In the genomic region with DNA sequence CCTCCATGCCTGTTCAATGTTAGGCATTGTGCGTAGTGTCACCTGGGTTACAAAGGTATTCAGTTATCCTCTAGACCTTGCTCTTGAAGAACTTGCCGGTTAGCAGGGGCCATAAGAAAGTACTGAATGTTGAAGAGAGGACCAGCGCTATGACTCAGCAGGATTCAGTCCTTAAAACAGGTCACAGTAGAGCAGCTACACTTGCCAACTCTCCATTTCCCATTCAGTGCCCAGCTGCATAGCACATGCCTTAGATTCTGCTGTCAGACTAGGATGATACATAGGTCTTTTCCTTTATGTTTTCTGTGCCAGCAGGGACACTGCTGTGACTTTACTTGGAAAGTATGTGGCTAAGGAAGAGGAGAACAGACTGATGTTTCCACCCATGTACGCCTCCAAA, we compare ENCODE assay signal across 30 mouse cellular contexts. TPM values are rescaled to one million over a fixed set of nuclear protein-coding genes. Genes with fewer than 3 reads are reported as not detected.
DNase-seq lines count a peak whose midpoint lies in the region; ATAC-seq and TF ChIP-seq lines count a peak whose summit lies in the region.
"Had no signal": no experiment of that assay in that cellular context is flagged by ENCODE, and none has a peak within 500 bp of the region (broad histone marks: within the 10 kb centered on the region; RNA-seq: fewer than 3 reads in every experiment).

No protein-coding gene starts in this region.

- peaks cover 34% of the 10 kb centered on the region for H3K4me1 ChIP-seq in liver, embryonic 13.5 days (replicated peaks)
- peaks cover 2% of the 10 kb centered on the region for H3K4me1 ChIP-seq in liver, embryonic 11.5 days (replicated peaks; ENCODE audit: control insufficient read depth, insufficient read depth, low read length)
- peaks cover 3 to 21% of the 10 kb centered on the region in 2 experiments for H3K4me1 ChIP-seq in CH12.LX (ENCODE audit: control insufficient read depth in 1 of 2, insufficient read depth in 2 of 2)
- H3K4me1 ChIP-seq in hindbrain, embryonic 16.5 days (ENCODE audit: control insufficient read depth, insufficient read depth, low read depth, low read length): peaks cover 11% of the 10 kb centered on the region

- 0 out of 2 replicates have a peak overlapping the region, but pooled peaks have one; percentile 23 for H3K9ac ChIP-seq in liver, embryonic 13.5 days
- no peak overlapping the region for H3K9ac ChIP-seq in liver, embryonic 11.5 days (ENCODE audit: low read depth, low read length)
- 0 out of 2 replicates have a peak overlapping the region, but pooled peaks have one; percentile 11 for H3K9ac ChIP-seq in CH12.LX (ENCODE audit: insufficient read depth, low read depth)
- H3K9ac ChIP-seq in hindbrain, embryonic 16.5 days (ENCODE audit: low read depth, low read length): no peak overlapping the region
- H3K9ac ChIP-seq: embryonic facial prominence, embryonic 15.5 days; forebrain, postnatal 0 days; hindbrain, embryonic 15.5 days; intestine, embryonic 15.5 days; neural tube, embryonic 15.5 days had no signal

- ATAC-seq in liver, embryonic 13.5 days (ENCODE audit: low read depth): no peak
- no peak for ATAC-seq in liver, embryonic 11.5 days (replicated peaks; ENCODE audit: low FRiP score)
- ATAC-seq in hindbrain, embryonic 16.5 days: no peak
- ATAC-seq: activated CD4-positive, CD25-positive, alpha-beta regulatory T cell, adult 4 months; forebrain, postnatal 0 days; intestine, embryonic 15.5 days; Patski had no signal

- DNase-seq in gastrocnemius, adult 2 months: no peak
- DNase-seq in gastrocnemius, postnatal 4 days (ENCODE audit: low spot score in 2 of 2): no peak
- no peak for DNase-seq in liver, embryonic 13.5 days
- no peak for DNase-seq in liver, embryonic 11.5 days (ENCODE audit: low spot score)
- no peak for DNase-seq in CH12.LX (ENCODE audit: extremely low read depth)
- DNase-seq in R1 (ENCODE audit: low read depth, low spot score): peak; percentile 31
- DNase-seq in T-cell, adult 2 months (ENCODE audit: low spot score): no peak
- DNase-seq: adrenal gland, postnatal 10 days; B cell, adult 2 months; cerebellum, adult 18-20 months; forebrain, postnatal 0 days; liver; lung, adult 2 months; lung, postnatal 36 days; right cerebral cortex, adult 18-20 months; thymus, adult 18-20 months; thymus, postnatal 36 days had no signal

- peak overlapping the region; percentile 100 for H3K27ac ChIP-seq in gastrocnemius, adult 2 months
- H3K27ac ChIP-seq in liver, embryonic 13.5 days: peak overlapping the region; percentile 56
- no peak overlapping the region for H3K27ac ChIP-seq in liver, embryonic 11.5 days (ENCODE audit: low read depth, low read length)
- H3K27ac ChIP-seq in CH12.LX (ENCODE audit: insufficient read depth, low read depth): no peak overlapping the region
- H3K27ac ChIP-seq in hindbrain, embryonic 16.5 days (ENCODE audit: low read depth, low read length): no peak overlapping the region
- H3K27ac ChIP-seq: embryonic facial prominence, embryonic 15.5 days; forebrain, embryonic 10.5 days; heart, embryonic 10.5 days; hindbrain, embryonic 15.5 days; intestine, embryonic 15.5 days; kidney, postnatal 0 days; layer of hippocampus, adult 2 months; limb, embryonic 10.5 days; midbrain, embryonic 10.5 days; neural tube, embryonic 15.5 days had no signal

- TF ChIP-seq POLR2A in CH12.LX (IDR thresholded peaks at IDR 0.05; ENCODE audit: low read depth, low read length): no peak

- dilution Hi-C loops in CH12.LX (cut with MboI; ENCODE audit: extremely low pct_ligation_motif_present, extremely low pct_unique_long_range_greater_than_20kb, low sequenced_read_pairs): no loop called here

- no peaks in the 10 kb centered on the region for H3K9me3 ChIP-seq in liver, embryonic 13.5 days (replicated peaks)
- no peaks in the 10 kb centered on the region for H3K9me3 ChIP-seq in liver, embryonic 11.5 days (ENCODE audit: control insufficient read depth, low read length)
- H3K9me3 ChIP-seq in CH12.LX (replicated peaks; ENCODE audit: low read length): no peaks in the 10 kb centered on the region
- H3K9me3 ChIP-seq in hindbrain, embryonic 16.5 days (ENCODE audit: control insufficient read depth, low read length): no peaks in the 10 kb centered on the region
- H3K9me3 ChIP-seq: embryonic facial prominence, embryonic 15.5 days; forebrain, embryonic 10.5 days; heart, embryonic 10.5 days; hindbrain, embryonic 15.5 days; intestine, embryonic 15.5 days; limb, embryonic 10.5 days; midbrain, embryonic 10.5 days; neural tube, embryonic 15.5 days had no signal

- 76% methylated on average over 4 of the region's 4 CpGs for WGBS in liver, embryonic 13.5 days (ENCODE audit: insufficient replicate concordance)
- WGBS in liver, embryonic 11.5 days: 82% methylated on average over 4 of the region's 4 CpGs
- 87% methylated on average over 4 of the region's 4 CpGs for WGBS in hindbrain, embryonic 16.5 days

- intact Hi-C loops in gastrocnemius, adult 2 months (cut with DNase I): loop anchor here (5.0 kb wide), 1 partner anchor 34 kb away; a partner anchor contains a TSS

- no peak for TF ChIP-seq EP300 in CH12.LX (IDR thresholded peaks at IDR 0.05; ENCODE audit: low read length)

- H3K27me3 ChIP-seq in liver, embryonic 13.5 days: 0 out of 2 replicates have a peak, but pooled peaks cover 5% of the 10 kb centered on the region
- no peaks in the 10 kb centered on the region for H3K27me3 ChIP-seq in liver, embryonic 11.5 days (replicated peaks; ENCODE audit: control insufficient read depth, insufficient read depth, low read length)
- H3K27me3 ChIP-seq in CH12.LX (replicated peaks): peaks cover 3% of the 10 kb centered on the region
- no peaks in the 10 kb centered on the region for H3K27me3 ChIP-seq in hindbrain, embryonic 16.5 days (replicated peaks; ENCODE audit: control insufficient read depth, insufficient read depth, low read length)
- H3K27me3 ChIP-seq: hindbrain, embryonic 15.5 days; intestine, embryonic 15.5 days; neural tube, embryonic 15.5 days; Patski had no signal

- H3K36me3 ChIP-seq in liver, embryonic 13.5 days: peaks cover 5% of the 10 kb centered on the region
- 0 out of 2 replicates have a peak, but pooled peaks cover 2% of the 10 kb centered on the region for H3K36me3 ChIP-seq in liver, embryonic 11.5 days (ENCODE audit: control insufficient read depth, insufficient read depth, low read length)
- peaks cover 4 to 6% of the 10 kb centered on the region in 2 experiments for H3K36me3 ChIP-seq in CH12.LX (replicated peaks in 1 of 2; ENCODE audit: control insufficient read depth in 1 of 2, insufficient read depth in 1 of 2, low read length in 1 of 2)
- no peaks in the 10 kb centered on the region for H3K36me3 ChIP-seq in hindbrain, embryonic 16.5 days (ENCODE audit: control insufficient read depth, insufficient read depth, low read length)
- H3K36me3 ChIP-seq: embryonic facial prominence, embryonic 15.5 days; hindbrain, embryonic 15.5 days; intestine, embryonic 15.5 days; neural tube, embryonic 15.5 days had no signal

- peaks cover 18% of the 10 kb centered on the region for H3K79me2 ChIP-seq in CH12.LX (replicated peaks; ENCODE audit: control insufficient read depth, extremely low read depth, insufficient read depth, poor library complexity, severe bottlenecking)

- no peak overlapping the region for H3K4me2 ChIP-seq in liver, embryonic 13.5 days
- no peak overlapping the region for H3K4me2 ChIP-seq in liver, embryonic 11.5 days
- H3K4me2 ChIP-seq in CH12.LX (ENCODE audit: insufficient read depth, low read depth, poor library complexity, severe bottlenecking): no peak overlapping the region
- H3K4me2 ChIP-seq in hindbrain, embryonic 16.5 days (ENCODE audit: low read length): no peak overlapping the region
- H3K4me2 ChIP-seq: embryonic facial prominence, embryonic 15.5 days; hindbrain, embryonic 15.5 days; intestine, embryonic 15.5 days; neural tube, embryonic 15.5 days had no signal

- in situ Hi-C loops in CH12.LX (cut with MboI; ENCODE audit: low pct_ligation_motif_present, low pct_unique_long_range_greater_than_20kb, low sequenced_read_pairs): no loop called here

- no peak for TF ChIP-seq RAD21 in CH12.LX (IDR thresholded peaks at IDR 0.05; ENCODE audit: low read depth, low read length)

- no peak overlapping the region for H3K4me3 ChIP-seq in gastrocnemius, adult 2 months
- H3K4me3 ChIP-seq in liver, embryonic 13.5 days (replicated peaks): no peak overlapping the region
- no peak overlapping the region for H3K4me3 ChIP-seq in liver, embryonic 11.5 days (ENCODE audit: low read depth, low read length)
- no peak overlapping the region for H3K4me3 ChIP-seq in CH12.LX (replicated peaks in 1 of 3; ENCODE audit: low read depth in 2 of 3, low read length in 2 of 3, poor library complexity in 1 of 3)
- H3K4me3 ChIP-seq in hindbrain, embryonic 16.5 days (ENCODE audit: low read length): no peak overlapping the region
- H3K4me3 ChIP-seq: embryonic facial prominence, embryonic 15.5 days; forebrain, embryonic 10.5 days; heart, embryonic 10.5 days; hindbrain, embryonic 15.5 days; intestine, embryonic 15.5 days; layer of hippocampus, adult 2 months; limb, embryonic 10.5 days; midbrain, embryonic 10.5 days; neural tube, embryonic 15.5 days had no signal

- TF ChIP-seq CTCF in gastrocnemius, adult 2 months (IDR thresholded peaks at IDR 0.05): no peak
- no peak for TF ChIP-seq CTCF in CH12.LX (conservative IDR thresholded peaks at IDR 0.05 in 1 of 2, IDR thresholded peaks at IDR 0.05 in 1 of 2; ENCODE audit: low read depth in 2 of 2, low read length in 2 of 2)

RNA-seq across cellular contexts. Expression of a gene that starts 2.5 kb away (rescaled TPM):
- total RNA-seq in gastrocnemius, adult 2 months (2021): 100 to 1,000 TPM; 475 to 511 TPM
- total RNA-seq in gastrocnemius, postnatal 4 days (2021): 100 to 1,000 TPM; 469 to 478 TPM
- 786 and 880 TPM in 2 replicates for polyA plus RNA-seq in liver, embryonic 13.5 days (2015; fragmentation: Nextera tagmentation; extraction: Ambion mirVana)
- 1,371 and 1,468 TPM in 2 replicates for polyA plus RNA-seq in liver, embryonic 11.5 days (2014; fragmentation: Nextera tagmentation; extraction: Ambion mirVana)
- 558 and 652 TPM in 2 replicates for total RNA-seq in CH12.LX (2012; rRNA removed)
- 838 and 876 TPM in 2 replicates for total RNA-seq in CH12.LX (2014; rRNA removed)
- polyA plus RNA-seq in CH12.LX (2012; ENCODE audit: insufficient read length, low read depth): 649 and 743 TPM in 2 replicates
- 533 and 548 TPM in 2 replicates for polyA plus RNA-seq in hindbrain, embryonic 16.5 days (2015; fragmentation: Nextera tagmentation; extraction: Ambion mirVana)

RNA-seq across cellular contexts. Expression of a gene that starts 14.8 kb away (rescaled TPM):
- 10 to 100 TPM; 17.7 to 21.1 TPM for total RNA-seq in gastrocnemius, adult 2 months (2021)
- 10 to 100 TPM; 25.1 to 28.0 TPM for total RNA-seq in gastrocnemius, postnatal 4 days (2021)
- 51.5 and 63.6 TPM in 2 replicates for polyA plus RNA-seq in liver, embryonic 13.5 days (2015; fragmentation: Nextera tagmentation; extraction: Ambion mirVana)
- polyA plus RNA-seq in liver, embryonic 11.5 days (2014; fragmentation: Nextera tagmentation; extraction: Ambion mirVana): 84.8 and 89.0 TPM in 2 replicates
- total RNA-seq in CH12.LX (2012; rRNA removed) (43.8 and 67.7 TPM in 2 replicates), CH12.LX (2014; rRNA removed) (77.4 and 84.2 TPM in 2 replicates)
- 140 and 204 TPM in 2 replicates for polyA plus RNA-seq in CH12.LX (2012; ENCODE audit: insufficient read length, low read depth)
- 24.0 and 24.4 TPM in 2 replicates for polyA plus RNA-seq in hindbrain, embryonic 16.5 days (2015; fragmentation: Nextera tagmentation; extraction: Ambion mirVana)

RNA-seq across cellular contexts. Expression of a gene that starts 17.9 kb away (rescaled TPM):
- total RNA-seq in gastrocnemius, adult 2 months (2021): 1 to 10 TPM in 1 of 2 experiments, under 1 TPM in 1; 0.45 to 1.7 TPM
- total RNA-seq in gastrocnemius, postnatal 4 days (2021): 1 to 10 TPM; 4.1 to 4.2 TPM
- 3.5 and 5.8 TPM in 2 replicates for polyA plus RNA-seq in liver, embryonic 13.5 days (2015; fragmentation: Nextera tagmentation; extraction: Ambion mirVana)
- 5.6 and 7.8 TPM in 2 replicates for polyA plus RNA-seq in liver, embryonic 11.5 days (2014; fragmentation: Nextera tagmentation; extraction: Ambion mirVana)
- total RNA-seq in CH12.LX (2012; rRNA removed) (13.0 and 15.7 TPM in 2 replicates), CH12.LX (2014; rRNA removed) (4.3 and 5.5 TPM in 2 replicates)
- 25.7 and 37.6 TPM in 2 replicates for polyA plus RNA-seq in CH12.LX (2012; ENCODE audit: insufficient read length, low read depth)
- 2.9 and 3.9 TPM in 2 replicates for polyA plus RNA-seq in hindbrain, embryonic 16.5 days (2015; fragmentation: Nextera tagmentation; extraction: Ambion mirVana)

RNA-seq across cellular contexts. Expression of a gene that starts 34.2 kb away (rescaled TPM):
- 10 to 100 TPM; 29.2 to 34.4 TPM for total RNA-seq in gastrocnemius, adult 2 months (2021)
- total RNA-seq in gastrocnemius, postnatal 4 days (2021): 10 to 100 TPM; 93.9 to 95.2 TPM
- 56.9 and 66.9 TPM in 2 replicates for polyA plus RNA-seq in liver, embryonic 13.5 days (2015; fragmentation: Nextera tagmentation; extraction: Ambion mirVana)
- polyA plus RNA-seq in liver, embryonic 11.5 days (2014; fragmentation: Nextera tagmentation; extraction: Ambion mirVana): 116 and 130 TPM in 2 replicates
- 85.1 and 99.3 TPM in 2 replicates for total RNA-seq in CH12.LX (2012; rRNA removed)
- 75.6 and 78.3 TPM in 2 replicates for total RNA-seq in CH12.LX (2014; rRNA removed)
- polyA plus RNA-seq in CH12.LX (2012; ENCODE audit: insufficient read length, low read depth): 81.3 and 91.9 TPM in 2 replicates
- polyA plus RNA-seq in hindbrain, embryonic 16.5 days (2015; fragmentation: Nextera tagmentation; extraction: Ambion mirVana): 220 and 225 TPM in 2 replicates

RNA-seq across cellular contexts. Expression of a gene that starts 41.5 kb away (rescaled TPM):
- 1 to 10 TPM; 3.9 to 4.9 TPM for total RNA-seq in gastrocnemius, adult 2 months (2021)
- 10 to 100 TPM; 21.4 to 25.1 TPM for total RNA-seq in gastrocnemius, postnatal 4 days (2021)
- polyA plus RNA-seq in liver, embryonic 13.5 days (2015; fragmentation: Nextera tagmentation; extraction: Ambion mirVana): 20.6 and 24.1 TPM in 2 replicates
- 20.4 and 21.4 TPM in 2 replicates for polyA plus RNA-seq in liver, embryonic 11.5 days (2014; fragmentation: Nextera tagmentation; extraction: Ambion mirVana)
- total RNA-seq in CH12.LX (2012; rRNA removed) (10.3 and 11.4 TPM in 2 replicates), CH12.LX (2014; rRNA removed) (2.8 and 4.3 TPM in 2 replicates)
- 16.1 and 23.4 TPM in 2 replicates for polyA plus RNA-seq in CH12.LX (2012; ENCODE audit: insufficient read length, low read depth)
- polyA plus RNA-seq in hindbrain, embryonic 16.5 days (2015; fragmentation: Nextera tagmentation; extraction: Ambion mirVana): 9.4 and 11.7 TPM in 2 replicates

Comparison
In these comparisons a context has a peak if more than half of its experiments do, and no peak if none do; other contexts are left out.
1. H3K27ac ChIP-seq: peak in gastrocnemius, adult 2 months (single experiment) and liver, embryonic 13.5 days (single experiment); none in liver, embryonic 11.5 days (single experiment), CH12.LX (single experiment) and hindbrain, embryonic 16.5 days (single experiment).
2. H3K9ac ChIP-seq: peak in liver, embryonic 13.5 days (single experiment) and CH12.LX (single experiment); none in liver, embryonic 11.5 days (single experiment) and hindbrain, embryonic 16.5 days (single experiment).